Mouse (Mus musculus): Measurements from ENCODE around the gene Slc25a13.
"Not testable (repeated sequence)": the region's sequence is repeated elsewhere in the genome, so short reads cannot be mapped to it uniquely, and the experiment has no call there.

Gene Slc25a13

DNA sequence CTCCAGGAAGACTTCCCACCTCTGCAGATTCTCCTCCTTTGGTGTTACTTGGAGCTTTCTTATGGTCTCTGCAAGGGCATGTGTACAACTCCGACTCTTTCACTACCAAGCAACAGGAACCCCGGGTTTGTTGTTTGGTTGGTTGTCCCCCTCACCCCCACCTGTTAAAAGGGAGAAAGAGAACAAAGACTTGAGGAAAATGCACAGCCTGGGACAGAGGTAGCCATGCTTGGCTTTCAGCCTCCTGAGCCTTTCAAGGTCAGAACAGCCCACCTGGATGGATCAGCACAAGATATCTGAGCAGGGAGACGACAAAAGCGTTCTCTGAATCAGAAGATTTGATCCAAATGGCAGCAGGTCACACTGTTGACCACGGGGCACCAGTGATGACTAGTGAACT, 15.0 kb downstream of the Slc25a13 start:
- no peak for DNase-seq

- no peak for DNase-seq
Measured at GRCm38 (mm10) chr6:6199138-6199870, 17.7 kb downstream of the Slc25a13 start.

DNA sequence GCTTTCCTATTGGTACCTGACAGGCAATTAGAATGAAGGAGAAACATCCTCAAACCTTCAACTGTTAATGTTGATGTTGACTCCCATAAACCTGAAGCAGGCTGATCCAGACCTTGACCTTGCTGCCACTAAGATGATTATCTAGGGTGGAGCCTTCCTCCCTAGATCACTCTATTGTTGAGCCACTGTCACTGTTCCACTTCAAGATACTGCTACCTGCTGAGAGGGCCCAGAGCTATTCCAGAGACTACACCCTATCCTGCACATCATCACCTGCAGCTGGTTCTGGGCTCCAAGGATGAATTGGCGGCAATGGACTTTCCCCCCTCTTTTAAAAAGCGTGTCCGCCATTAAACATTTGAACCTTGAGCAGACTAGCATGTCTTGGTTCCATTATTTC, 18.9 kb downstream of the Slc25a13 start:
- DNase-seq = not testable (repeated sequence)

GRCm38 (mm10) chr6:6197339-6197738, 19.6 kb downstream of the Slc25a13 start:
- no peak for DNase-seq

GRCm38 (mm10) chr6:6196527-6196926, 20.4 kb downstream of the Slc25a13 start:
- no peak for DNase-seq

GRCm38 (mm10) chr6:6194831-6195230, 22.1 kb downstream of the Slc25a13 start:
- DNase-seq = no peak

- no peak for DNase-seq
Measured at GRCm38 (mm10) chr6:6193906-6194305, 23.1 kb downstream of the Slc25a13 start.

- DNase-seq = no peak
Measured at GRCm38 (mm10) chr6:6192413-6192812, 24.6 kb downstream of the Slc25a13 start.

- no peak for DNase-seq
Measured at GRCm38 (mm10) chr6:6191596-6192337, 25.2 kb downstream of the Slc25a13 start.

- no peak for DNase-seq
Measured at GRCm38 (mm10) chr6:6188970-6189369, 28.0 kb downstream of the Slc25a13 start.

GRCm38 (mm10) chr6:6186468-6186867, 30.5 kb downstream of the Slc25a13 start:
- DNase-seq = no peak

DNA sequence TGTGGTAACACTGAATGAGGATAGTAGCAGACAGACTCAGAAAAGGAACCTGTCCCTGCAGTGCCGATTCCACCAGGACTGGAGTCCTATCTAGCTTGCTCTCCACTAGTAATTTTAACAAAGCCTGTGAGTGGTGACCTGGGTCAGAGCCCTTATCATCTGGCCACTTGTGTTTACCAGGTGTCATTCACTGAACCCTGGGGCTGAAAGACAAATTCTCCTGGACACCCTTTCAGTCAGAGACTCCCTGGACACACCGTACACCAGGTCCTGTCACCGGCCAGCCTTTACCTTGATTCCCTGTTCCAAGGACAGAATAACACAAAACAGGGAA, 31.3 kb downstream of the Slc25a13 start:
- no peak for DNase-seq

DNA sequence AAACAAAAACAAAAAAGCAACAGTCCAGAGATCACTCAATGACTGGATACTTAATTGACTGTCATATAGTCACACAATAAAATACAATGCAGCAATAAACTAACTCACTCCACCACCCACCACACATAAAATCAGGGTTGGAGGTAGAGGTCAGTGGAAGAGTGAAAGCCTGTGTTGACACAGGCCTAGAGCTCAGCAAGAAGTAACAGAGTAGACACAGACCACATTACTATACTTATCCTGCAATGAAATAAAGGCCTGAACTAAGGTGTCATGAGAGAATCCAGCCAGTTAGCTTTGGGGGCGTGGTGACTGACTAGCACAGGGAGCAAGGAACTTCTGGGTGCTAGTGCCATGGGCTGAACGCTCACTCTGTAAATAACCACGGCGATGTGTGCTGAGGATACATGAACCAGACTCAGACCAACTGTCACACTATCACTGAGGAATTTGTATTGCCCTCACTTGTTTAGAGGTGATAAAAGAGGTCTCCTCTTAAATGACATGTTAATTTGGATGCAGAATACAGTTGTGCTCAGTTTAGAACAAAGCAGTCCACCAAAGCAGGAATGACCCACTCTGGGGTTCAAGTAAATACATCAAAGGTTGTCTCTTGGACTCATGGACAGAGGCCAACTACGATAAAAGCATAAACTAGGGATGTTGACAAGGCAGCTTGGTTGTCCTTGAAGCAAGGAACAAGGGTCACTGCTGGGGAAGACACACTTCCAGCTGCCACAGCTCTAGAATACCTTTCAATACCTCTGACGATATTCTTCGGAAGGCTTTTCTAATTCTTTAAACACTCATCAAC, 31.8 kb downstream of the Slc25a13 start:
- DNase-seq = no peak

DNA sequence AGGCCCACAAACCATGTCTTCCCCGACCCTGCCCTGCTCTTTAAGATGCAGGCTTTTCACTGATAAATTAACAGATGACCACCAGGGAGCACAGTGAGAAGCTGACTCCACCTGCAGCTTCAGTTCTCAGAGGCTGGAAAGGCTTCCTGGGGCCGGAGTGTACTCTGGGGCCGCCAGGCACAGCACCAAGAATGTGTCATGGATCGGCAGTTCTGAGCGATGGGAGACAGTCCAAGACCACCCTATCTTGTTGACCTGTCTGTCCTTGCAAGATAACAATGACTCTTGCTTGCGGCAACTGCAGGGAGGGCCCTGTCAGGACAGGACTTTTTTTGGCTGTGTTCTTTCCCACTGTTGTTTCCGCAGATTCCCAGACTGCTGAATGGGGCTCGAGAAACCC, 33.4 kb downstream of the Slc25a13 start:
- no peak for DNase-seq

DNA sequence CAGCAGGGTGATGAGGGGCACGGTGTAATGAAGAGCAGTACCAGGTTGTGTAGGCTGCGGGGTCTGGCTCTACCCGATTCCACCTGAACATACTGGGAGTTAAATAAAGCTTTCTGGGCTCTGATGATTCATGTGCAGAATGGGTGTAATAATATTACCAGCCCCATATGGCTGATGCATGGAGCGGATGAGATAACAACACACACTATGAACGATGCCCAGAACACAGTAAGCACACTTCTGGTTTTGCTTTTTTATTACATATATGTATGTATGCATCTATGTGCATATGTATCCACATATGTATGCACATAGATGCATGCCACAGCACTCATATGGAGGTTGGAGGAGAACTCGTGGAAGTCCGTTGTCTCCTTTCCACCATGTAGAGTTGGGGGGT, 34.8 kb downstream of the Slc25a13 start:
- DNase-seq = no peak

- DNase-seq = not testable (repeated sequence)
Measured at GRCm38 (mm10) chr6:6178341-6178740, 38.6 kb downstream of the Slc25a13 start.

DNA sequence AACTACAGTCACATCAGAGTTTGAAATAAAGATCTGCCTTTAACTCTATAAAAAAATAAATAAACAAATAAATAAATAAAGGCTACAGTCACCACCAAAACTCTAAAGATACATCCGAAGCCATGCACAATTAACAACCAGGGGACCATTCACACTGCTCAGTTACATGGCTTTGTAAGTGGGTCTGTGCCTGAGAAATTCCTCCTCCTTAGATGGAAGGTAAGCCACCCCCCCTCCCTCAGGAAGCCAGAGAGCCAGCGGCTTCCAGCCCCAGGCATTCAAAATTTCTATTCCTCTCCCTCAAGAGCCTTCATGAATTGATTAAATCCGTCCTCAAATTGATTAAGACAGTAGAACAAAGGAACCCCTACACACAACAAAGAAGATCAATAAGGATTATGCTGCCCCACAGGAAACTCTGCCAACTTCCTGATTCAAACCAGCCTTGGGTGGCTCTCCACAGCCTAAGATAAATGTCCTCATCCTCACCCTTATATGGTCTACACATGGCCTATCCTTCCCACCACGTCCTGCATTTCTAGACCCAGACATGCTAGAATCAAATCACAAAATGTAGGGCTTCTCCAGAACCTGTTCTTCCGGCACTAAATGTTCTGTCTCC, 41.5 kb downstream of the Slc25a13 start:
- DNase-seq = no peak

DNA sequence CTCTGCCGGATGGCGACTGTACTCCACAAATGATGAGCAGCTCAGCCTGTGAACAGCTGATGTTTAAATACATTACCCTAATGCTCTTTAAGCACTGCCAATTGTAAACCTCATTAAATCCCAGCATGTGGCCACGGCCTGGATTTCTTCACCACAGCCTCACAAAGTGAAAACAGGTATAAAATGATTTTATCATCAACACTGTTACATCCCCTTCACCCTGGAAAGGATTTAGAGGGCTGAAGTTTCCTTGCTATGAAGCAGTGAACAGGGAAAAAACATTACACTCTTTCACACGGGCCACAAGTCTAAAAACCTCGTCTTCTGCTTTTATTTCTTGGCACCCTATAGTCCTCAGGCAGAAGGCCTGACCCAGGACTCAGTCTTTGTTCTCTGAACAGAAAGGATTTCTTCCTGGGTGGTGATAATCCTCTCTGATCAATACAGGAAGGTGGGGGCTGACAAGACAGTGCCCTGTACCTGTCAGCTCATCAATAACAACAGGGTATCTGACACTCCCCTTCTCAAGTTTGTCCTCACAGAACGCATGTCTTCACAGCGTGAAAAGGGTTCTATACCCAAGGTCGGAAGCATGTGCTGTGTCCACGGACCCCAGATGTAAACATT, 42.9 kb downstream of the Slc25a13 start:
- DNase-seq = no peak

- no peak for DNase-seq
Measured at GRCm38 (mm10) chr6:6173166-6173934, 43.6 kb downstream of the Slc25a13 start.

DNA sequence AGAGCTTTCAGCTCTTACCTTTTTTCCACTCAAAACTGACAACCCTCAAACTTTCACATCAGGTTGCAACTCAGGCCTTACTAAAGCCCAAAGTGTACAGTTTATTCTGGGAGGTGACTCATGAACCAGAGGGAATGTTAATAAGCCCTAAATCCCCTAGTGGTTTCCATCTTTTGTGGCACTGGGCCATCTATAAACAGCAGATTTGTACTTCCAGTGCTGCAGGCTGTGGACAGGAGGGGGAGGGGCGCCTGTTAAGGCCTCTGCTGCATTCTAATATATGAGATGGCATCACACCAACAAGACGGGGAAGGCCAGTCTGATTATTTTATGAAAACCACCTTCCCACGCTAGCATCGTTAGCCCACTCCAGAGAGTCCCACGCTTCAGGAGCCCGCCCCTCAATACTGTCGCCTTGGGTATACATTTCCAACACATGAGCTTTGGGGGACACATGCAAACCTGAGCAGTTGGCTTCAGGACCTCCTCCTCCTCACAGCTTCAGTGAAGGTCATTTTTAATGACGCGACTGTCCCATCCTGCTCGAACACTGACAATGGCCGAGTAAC, 48.3 kb downstream of the Slc25a13 start:
- no peak for DNase-seq

GRCm38 (mm10) chr6:6167339-6168126, 49.4 kb downstream of the Slc25a13 start:
- no peak for DNase-seq

Data from thymus, postnatal 14 days (tissue).